Mouse (Mus musculus): ENCODE measurements around the gene H2afx.
"Not testable (repeated sequence)": the region's sequence is repeated elsewhere in the genome, so short reads cannot be mapped to it uniquely, and the experiment has no call there.

H2afx gene

DNA sequence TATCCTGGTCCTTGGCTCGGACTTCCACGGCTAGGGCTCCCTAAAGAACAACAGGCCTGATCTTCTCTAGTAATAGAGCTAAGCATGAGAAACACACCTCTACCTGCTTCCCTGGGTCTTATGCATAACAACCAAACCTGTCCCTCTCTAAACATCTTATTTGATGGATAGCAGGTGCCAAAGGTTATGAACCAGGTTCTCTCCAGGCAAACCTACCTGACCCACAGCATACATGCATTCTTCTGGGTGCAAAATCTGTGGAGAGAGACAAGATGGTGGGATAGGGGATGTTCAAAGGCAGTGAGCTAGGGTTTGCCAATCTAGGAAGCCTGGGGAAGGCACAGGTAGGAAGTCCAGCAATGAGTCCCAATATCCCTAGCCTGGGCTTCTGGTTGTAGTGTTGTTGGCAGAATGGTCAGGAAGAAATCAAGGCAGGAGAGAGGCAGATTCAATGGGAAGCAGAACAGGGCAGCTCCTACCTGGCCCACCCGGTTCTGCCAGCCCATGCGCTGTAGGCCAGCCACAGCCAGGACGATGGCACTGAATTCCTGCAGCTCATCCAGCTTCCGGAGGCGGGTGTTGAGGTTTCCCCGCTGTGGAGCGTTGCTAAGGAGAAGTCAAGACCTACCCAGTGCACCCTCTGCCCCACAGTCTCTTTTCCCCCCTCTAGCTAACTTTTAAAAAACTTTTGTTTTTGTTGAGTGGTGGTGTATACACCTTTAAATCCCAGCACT is 3.1 kb downstream of the H2afx start:
- no peak for DNase-seq (ENCODE audit: low read depth, low spot score)

DNA sequence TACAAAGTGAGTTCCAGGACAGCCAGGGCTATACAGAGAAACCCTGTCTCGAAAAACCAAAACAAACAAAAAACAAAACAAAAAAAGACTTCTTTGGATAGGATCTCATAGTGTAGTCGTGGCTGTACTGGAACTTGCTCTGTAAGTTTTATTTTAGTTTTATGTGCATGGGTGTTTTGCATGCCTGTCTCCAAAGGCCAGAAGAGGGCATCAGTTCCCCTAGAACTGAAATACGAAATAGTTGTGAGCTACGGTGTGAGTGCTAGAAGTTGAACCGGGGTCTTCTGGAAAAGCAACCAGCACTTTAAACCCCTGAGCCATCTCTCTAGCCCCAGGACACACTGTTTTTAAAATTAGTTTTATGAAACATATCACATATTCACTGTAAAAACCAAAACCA is 4.1 kb downstream of the H2afx start:
- DNase-seq (ENCODE audit: low read depth, low spot score), result no peak

DNA sequence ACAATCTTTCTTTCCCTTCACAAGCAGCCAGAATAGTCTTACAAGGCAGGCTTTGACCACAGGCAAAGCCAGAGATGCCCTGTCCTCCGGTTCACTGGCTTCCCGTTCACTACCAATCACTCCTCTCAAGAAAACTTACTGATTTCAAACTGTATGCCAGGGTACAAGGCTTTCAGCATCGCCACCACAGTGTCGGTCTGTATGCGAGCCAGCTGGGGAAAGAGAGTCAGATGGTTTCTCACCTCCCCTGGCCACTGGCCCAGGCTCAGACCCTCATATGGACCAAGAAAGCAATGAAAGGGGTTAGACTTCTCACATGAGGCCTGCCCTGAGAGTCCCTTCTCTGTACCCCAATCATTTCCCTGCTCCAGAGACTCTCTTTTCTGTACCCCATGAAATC is 7.0 kb downstream of the H2afx start:
- no peak for DNase-seq (ENCODE audit: low read depth, low spot score)

DNA sequence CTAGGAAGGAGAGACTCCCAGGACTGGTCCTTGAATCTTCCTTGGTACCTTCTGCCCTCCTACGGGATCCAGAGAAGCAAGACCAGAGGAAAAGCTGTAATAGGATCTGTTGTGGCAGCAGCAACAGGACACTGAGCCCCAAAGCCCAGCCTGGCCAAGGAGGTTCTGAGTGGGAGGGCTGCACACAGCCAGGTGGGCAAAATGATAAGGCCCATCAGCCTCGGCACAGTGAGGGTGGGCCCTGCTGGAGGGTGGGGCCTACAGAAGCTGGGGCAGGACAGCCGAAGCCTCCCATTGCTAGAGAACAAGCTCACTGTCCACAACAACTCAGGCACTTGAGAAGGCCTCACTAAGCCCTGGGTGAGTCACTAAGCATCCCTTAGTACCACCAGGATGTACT is 7.7 kb downstream of the H2afx start:
- no peak for DNase-seq (ENCODE audit: low read depth, low spot score)

DNA sequence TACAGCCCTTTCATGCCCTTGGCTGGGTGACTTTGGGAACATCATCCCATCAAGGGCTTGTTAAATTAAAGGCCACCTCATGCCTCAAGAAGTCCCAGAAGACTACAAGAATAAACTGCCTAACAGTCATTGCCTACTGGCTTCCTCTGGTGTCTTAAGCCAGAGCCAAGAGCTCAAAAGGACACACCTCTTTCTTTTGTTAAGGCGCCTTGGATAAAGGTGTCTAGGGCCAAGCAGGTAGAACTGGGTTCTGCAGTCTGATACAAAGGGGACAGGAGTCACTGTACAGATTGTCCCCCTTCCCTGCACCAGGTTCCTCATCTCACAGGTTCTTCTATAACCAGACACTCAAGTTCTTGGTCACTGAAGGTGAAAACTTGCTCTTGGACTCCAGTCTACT is 8.1 kb downstream of the H2afx start:
- DNase-seq (ENCODE audit: low read depth, low spot score), result no peak

DNA sequence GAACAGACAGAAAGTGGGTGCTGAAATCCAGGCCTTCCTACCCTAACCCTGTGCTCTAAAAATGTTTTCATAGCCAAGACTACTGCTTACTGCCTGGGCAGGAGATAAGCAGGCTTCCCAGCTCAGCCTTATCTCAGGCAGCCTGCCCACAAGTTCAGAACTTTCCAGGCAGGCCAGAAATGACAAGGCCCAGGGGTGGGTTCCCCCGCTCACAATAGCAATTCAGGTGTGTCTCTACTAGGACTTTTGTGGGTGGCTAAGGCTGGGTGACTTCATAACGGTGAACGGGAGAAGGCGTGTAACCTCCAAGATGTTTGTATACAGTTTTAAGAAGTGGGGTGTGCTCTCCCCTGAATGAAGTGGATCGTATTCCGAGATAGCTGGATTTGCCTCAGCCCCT is 8.8 kb downstream of the H2afx start:
- DNase-seq (ENCODE audit: low read depth, low spot score), result no peak

DNA sequence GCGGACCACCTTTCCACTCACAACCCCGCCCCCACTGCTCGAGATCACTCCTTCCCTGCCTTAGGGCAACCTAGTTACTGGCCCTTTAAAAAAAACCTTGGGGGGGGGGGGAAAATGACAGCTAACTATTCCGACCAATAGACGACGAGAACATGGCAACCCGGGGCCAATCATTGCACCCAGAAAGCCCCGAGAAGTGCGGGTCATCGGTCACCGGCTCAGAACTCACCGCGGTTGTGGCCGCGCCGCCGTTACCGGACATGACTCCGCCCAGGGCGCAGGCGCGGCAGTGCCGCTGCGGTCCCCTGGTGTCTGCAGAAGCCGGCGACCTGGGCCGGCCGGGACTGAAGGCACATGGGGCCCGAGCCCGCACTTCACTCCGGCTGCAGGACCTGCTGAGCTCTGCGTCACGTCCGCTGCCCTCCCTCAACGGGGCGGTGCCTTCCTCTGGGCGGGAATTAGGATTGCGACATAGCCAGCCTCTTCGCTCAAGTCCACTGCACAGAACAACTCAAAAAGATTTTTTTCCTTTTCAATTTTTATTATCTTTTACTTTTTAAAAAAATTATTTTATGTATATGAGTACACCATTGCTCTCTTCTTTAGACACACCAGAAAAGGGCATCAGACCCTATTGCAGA is 9.4 kb downstream of the H2afx start, which contains the start of gene Hmbs:
Gene Hmbs, minus strand, starts transcription at position 448 of the 641 bp plus-strand sequence.
- peak; percentile 86 for DNase-seq (ENCODE audit: low read depth, low spot score)

DNA sequence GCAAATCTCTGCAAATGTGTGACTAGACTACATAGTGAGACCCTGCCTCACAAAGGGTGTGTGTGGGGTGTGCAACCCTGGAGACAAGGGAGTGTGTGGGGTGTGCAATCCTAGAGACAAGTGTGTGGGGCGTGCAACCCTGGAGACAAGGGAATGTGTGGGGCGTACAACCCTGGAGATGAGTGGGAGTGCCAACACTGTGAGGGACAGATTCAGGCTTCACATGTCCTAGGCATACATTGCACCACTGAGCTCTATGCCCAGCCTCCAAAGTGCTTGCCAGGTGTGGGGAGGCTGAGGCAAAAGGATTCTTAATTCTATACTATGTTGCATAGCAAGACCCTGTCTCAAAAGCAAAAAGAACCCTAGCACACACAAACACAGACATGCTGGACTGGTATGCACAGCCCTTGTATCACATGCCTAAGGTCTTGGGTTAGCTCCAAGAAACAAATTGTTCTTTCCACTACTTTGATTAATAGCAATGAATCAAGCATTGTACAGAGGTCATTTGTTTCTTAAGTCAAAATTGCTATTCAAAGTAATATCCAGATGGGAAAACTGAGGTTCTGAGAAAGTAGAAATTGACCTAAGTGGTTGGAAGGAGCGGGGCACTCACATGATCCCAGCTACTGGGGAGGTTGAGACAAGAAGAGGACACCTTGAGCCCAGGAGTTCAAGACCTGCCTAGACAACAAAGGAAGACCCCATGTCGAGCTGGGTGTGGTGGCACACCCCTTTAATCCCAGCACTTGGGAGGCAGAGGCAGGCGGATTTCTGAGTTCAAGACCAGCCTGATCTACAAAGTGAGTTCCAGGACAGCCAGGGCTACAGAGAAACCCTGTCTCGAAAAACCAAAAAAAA is 11.3 kb downstream of the H2afx start:
- DNase-seq (ENCODE audit: low read depth, low spot score), result no peak

DNA sequence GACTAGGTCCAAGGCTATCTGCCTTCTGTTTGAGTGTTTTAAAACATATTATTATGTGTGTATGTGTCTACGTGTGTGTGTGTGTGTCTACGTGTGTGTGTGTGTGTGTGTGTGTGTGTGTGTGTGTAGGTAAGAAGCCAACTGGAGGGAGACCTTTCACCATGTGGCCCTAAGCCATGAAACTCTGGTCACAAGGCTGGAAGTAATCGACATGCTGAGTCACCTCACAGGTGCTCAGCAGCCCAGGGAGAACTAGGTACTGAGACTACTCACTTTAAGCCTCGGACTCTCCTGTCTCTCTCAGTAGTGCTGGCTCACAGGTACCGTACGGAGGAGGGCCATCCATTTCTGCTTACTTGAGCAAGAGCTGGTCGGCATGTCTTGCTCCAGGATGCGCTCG is 12.7 kb downstream of the H2afx start:
- no peak for DNase-seq (ENCODE audit: low read depth, low spot score)

DNA sequence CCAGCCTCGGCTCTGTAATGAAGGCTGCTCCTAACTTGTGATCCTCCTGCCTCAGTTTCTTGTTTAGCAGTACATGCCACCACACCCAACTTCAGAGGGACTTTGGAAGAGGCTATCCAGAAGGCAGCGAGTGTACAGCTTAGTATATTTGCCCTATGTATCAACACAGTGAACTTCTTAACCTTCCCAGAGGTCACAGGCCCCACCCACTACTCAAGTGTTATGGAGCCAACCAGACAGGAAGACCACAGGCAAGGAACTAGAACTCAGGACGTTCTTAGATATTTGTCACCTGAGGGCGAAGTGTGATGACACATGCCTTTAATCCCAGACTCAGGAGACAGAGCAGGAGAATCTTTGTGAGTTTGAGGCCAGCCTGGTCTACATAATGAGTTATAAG is 13.1 kb downstream of the H2afx start:
- no peak for DNase-seq (ENCODE audit: low read depth, low spot score)

DNA sequence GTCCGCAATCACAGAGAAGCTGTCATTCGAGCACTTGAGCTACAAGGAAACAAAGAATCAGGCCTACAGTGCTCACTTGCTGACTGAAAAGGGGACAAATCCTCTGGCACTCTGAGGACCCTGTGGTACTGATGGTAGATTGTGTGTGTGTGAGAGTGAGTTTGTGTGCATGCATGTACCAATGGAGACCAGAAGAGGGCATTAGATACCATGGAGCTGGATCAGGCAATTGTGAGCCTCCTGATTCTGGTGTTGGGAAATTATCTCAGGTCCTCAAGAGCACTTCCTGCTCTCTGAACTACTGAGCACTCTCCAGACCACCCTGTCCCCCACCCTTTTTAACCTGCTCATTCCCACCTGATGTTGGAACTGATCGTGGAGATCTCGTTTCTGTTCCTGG is 14.1 kb downstream of the H2afx start:
- no peak for DNase-seq (ENCODE audit: low read depth, low spot score)

DNA sequence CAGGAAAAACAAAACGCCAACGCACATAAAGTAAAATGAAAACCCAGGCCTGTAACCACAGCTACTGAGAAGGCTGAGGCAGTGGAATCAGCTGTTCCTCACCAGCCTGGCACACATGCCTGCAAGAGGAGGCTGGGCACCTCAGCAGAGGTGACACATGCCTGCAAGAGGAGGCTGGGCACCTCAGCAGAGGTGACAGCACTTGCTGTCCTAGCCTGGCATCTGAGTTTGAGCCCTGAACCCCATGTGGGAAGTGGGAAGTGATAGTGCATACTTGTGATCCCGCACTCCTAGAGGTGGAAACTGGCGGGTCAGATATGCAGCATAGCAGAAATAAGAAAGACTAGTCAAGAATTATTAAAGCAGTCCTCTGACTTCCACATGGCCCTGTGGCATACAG is 16.9 kb downstream of the H2afx start:
- no peak for DNase-seq (ENCODE audit: low read depth, low spot score)

DNA sequence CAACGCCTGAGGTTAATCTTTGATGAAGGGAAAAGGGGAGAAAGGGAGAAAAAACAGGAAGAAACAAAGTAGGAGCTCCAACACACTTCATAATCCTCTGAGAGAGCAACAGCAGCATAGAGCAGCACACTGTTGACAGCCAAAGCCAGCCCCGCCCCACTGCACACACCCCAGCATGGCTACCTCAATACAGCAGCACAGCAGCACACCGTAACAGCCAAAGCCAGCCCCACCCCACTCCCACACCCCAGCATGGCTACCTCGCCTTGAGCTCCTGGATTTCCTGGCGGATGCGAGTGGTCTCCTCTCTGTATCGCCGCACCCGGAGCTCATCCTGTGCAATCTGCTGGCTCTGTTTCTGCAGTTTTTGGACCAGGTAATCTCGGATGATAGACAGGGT is 17.8 kb downstream of the H2afx start:
- DNase-seq (ENCODE audit: low read depth, low spot score), result no peak

DNA sequence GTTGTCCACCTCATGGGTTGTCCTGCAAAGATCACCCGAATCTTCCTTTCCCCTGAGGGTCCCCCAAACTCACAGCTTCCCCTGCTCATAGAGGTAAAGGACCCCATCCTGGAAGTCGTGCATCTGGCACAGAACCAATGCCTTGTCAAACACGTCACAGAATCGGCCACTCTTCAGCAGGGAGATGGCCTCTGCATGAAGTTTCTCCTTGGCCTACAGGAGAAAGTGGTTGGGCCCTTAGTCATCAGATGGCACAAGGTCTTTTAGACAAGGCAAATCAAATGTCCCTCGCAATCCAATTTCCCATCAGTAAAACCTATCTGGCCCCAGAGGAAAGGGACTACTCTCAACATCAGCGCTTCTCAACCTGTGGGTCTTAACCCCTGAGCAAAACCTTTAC is 18.6 kb downstream of the H2afx start:
- no peak for DNase-seq (ENCODE audit: low read depth, low spot score)

DNA sequence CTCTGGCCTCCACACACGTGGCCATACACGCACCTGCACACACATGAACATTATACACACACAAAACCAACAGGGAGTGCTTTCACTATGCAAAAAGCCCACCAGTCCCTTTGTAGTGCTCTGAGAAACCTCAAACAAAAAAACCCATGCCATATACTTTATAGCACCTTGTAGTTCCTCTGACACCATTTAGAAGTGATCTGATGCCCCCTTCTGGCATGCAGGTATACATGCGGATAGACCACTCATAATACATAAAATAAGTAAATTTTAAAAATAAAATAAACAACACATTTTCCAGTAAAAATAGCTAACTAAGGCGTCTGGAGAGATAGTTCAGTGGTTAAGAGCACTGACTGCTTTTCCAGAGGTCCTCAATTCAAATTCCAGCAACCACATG is 22.7 kb downstream of the H2afx start:
- no peak for DNase-seq (ENCODE audit: low read depth, low spot score)

DNA sequence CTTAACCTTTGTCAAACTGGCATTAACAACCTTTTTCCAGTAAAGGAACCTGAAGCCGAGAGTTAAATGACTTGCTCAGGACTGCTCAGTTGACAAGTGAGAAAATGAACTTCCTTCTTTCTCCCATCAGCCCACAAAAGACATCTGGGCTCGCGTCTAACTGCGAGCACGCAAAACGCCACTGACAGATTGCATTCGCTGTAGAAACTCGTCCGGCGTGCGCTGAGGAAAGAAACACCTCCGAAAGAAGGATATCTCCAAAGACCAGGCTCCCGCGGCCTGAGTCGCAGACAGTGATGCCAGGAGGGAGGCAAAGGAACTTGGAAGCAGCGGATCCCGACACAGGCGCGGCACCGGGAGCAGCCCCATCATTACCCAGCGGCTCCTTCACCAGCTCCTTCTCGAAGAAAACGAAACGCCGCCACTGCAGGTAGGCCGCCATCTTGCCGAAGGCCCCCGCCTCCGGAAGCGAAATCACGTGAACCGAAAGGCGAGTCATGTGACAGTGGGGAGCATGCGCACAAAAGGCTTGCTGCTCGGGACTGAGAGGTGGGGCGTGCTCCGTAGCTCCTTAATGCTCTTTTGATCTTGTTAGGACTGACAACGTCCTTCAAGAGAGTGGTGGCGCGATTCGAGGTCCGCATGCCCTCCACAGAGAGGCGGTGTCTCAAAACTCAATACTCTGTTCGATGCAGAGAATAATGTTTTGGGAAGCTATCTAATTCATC is 26.9 kb downstream of the H2afx start, which contains the start of gene Vps11:
Gene Vps11, minus strand, starts transcription at position 481 of the 728 bp plus-strand sequence.
- DNase-seq (ENCODE audit: low read depth, low spot score), result peak; percentile 97

DNA sequence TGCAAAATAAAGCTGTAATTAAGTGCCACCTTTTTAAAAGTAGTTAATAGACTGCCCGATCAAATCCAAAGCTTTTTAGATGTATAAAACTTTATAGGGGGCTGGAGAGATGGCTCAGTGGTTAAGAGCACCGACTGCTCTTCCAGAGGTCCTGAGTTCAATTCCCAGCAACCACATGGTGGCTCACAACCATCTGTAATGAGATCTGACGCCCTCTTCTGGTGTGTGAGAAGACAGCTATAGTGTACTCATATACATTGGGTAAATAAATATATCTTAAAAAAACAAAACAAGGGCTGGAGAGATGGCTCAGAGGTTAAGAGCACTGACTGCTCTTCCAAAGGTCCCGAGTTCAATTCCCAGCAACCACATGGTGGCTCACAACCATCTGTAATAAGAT is 27.4 kb downstream of the H2afx start:
- DNase-seq (ENCODE audit: low read depth, low spot score), result not testable (repeated sequence)

DNA sequence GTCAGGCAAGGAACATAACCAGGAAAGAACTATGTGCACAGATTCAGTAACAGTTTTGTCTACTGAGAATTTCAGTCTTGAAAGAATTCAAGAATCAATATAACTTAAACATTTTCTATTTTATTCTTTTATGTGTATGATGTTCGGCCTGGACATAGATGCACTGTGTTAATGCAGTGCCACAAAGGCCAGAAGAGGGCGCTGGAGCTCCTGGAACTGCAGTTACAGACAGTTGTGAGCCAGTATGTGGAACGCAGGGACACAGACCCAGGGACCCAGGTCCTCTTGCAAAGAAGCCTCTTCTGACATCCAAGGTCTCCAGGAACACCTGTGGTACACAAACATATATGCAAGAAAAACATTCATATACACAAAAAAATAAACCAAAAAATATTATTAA is 30.0 kb downstream of the H2afx start:
- no peak for DNase-seq (ENCODE audit: low read depth, low spot score)

DNA sequence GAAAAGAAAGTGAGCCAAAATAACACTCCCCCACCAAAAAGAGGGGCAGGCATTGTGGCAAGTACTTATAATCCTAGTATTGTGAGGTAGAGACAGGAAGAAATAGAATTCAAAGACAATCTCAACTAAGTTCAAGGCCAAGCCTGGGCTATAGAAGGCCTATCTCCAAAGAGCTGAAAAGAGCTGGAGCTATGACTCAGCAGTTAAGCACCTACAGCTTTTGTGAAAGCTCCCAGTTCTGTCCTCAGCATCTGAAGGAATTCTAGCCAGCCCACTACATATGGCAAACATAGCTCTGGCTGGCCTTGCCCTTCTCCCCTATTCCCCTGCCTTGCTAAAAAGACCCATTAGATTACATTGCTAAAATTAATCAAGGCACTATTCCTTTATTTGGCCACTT is 38.9 kb downstream of the H2afx start:
- DNase-seq (ENCODE audit: low read depth, low spot score), result no peak

DNA sequence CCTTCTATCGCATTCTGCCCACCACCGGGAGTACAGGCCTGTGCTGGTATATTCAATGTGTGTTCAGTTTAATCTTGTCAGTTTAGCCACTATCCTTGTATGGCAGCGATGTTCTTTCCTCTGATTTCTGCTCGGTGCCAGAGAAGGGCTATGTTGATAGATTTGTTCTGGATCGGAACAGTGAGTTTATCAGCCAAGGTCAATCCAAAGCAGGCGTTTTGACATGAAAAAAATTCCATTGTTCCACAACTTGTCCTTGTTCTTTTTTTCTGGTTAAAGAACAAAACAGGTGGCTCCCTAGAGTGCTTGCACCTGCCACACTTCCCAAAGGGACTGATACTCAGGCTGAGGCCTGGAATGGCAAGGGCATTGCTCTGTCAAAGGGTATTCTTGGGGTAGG is 41.6 kb downstream of the H2afx start:
- DNase-seq (ENCODE audit: low read depth, low spot score), result no peak

DNA sequence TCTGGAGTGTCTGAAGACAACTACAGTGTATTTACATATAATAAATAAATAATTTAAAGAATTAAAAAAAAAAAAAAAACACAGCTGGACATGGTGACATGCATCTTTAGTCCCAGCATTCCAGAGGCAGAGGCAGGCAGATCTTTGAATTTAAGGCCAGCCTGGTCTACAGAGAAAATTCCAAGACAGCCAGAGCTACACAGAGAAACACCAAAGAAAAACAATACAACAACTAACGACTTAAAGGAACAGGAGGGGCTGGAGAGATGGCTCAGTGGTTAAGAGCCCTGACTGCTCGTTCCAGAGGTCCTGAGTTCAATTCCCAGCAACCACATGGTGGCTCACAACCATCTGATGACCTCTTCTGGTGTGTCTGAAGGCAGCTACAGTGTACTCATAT is 42.8 kb downstream of the H2afx start:
- not testable (repeated sequence) for DNase-seq (ENCODE audit: low read depth, low spot score)
